ENCODE assay signal across 16 mouse cellular contexts in the genomic region with DNA sequence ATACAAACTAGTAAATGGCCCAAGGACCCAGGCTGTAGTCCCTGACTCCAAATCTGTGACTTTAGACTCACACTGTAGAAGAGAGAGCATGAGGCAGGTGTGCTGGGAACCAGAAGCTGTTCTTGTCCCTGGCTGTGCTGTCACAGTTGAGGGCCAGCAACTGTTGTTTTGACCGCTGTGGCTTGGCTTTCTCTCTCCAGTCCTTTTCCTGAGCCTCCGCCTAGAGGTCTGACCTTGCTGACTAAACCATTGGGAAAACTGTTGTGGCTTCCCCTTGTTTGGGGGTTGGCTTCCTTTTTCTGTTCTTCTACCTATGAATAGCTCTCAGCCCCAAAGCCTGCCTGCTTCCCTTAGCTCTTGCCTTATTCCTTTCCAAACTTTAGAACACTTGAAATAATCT.
A peak's percentile ranks its signal among the peaks of the same experiment; 100 is the strongest.
DNase-seq lines count a peak whose midpoint lies in the region; ATAC-seq and TF ChIP-seq lines count a peak whose summit lies in the region.
"Had no signal": no experiment of that assay in that cellular context is flagged by ENCODE, and none has a peak within 500 bp of the region (broad histone marks: within the 10 kb centered on the region; RNA-seq: fewer than 3 reads in every experiment).

No protein-coding gene starts in this region.

- peaks cover 10% of the 10 kb centered on the region; the same call in 1 of the 2 replicates for H3K4me1 ChIP-seq in heart, embryonic 11.5 days (ENCODE audit: control insufficient read depth, insufficient read depth, low read length)
- peaks cover 34% of the 10 kb centered on the region for H3K4me1 ChIP-seq in liver, embryonic 11.5 days (replicated peaks; ENCODE audit: control insufficient read depth, insufficient read depth, low read length)
- peaks cover 8% of the 10 kb centered on the region for H3K4me1 ChIP-seq in liver, postnatal 0 days (ENCODE audit: insufficient read depth)
- peaks cover 8% of the 10 kb centered on the region; the same call in 1 of the 2 replicates for H3K4me1 ChIP-seq in heart, postnatal 0 days (ENCODE audit: control insufficient read depth, insufficient read depth)

- H3K27ac ChIP-seq in heart, embryonic 11.5 days (ENCODE audit: low read depth, low read length), result no peak overlapping the region
- H3K27ac ChIP-seq in liver, embryonic 11.5 days (ENCODE audit: low read depth, low read length), result peak overlapping the region; percentile 64; the same call in 1 of the 2 replicates
- H3K27ac ChIP-seq in liver, postnatal 0 days (ENCODE audit: low read depth), result no peak overlapping the region
- peak overlapping the region; percentile 36 for H3K27ac ChIP-seq in heart, postnatal 0 days (ENCODE audit: low read depth)
- H3K27ac ChIP-seq: kidney, postnatal 0 days had no signal

- H3K27me3 ChIP-seq in heart, embryonic 11.5 days (ENCODE audit: control insufficient read depth, insufficient read depth, low read length), result peaks cover 18% of the 10 kb centered on the region
- H3K27me3 ChIP-seq in liver, embryonic 11.5 days (replicated peaks; ENCODE audit: control insufficient read depth, insufficient read depth, low read length), result no peaks in the 10 kb centered on the region
- H3K27me3 ChIP-seq in liver, postnatal 0 days (ENCODE audit: insufficient read depth, low read length), result no peaks in the 10 kb centered on the region
- H3K27me3 ChIP-seq in heart, postnatal 0 days (ENCODE audit: control insufficient read depth, insufficient read depth, low read length), result no peaks in the 10 kb centered on the region

- DNase-seq in heart, adult 11 months, result peak; percentile 93
- no peak for DNase-seq in liver, embryonic 11.5 days (ENCODE audit: low spot score)
- DNase-seq in liver, postnatal 0 days, result no peak
- no peak for DNase-seq in heart, postnatal 0 days (ENCODE audit: low spot score)
- no peak for DNase-seq in cerebellum, adult 11 months
- DNase-seq in cerebellum, adult 9-11 months, result no peak
- DNase-seq: cerebellum, adult 2 months; embryo, embryonic 11 days; layer of hippocampus, adult 9-11 months; lung, adult 2 months had no signal

- no peak for TF ChIP-seq CTCF in liver, postnatal 0 days (IDR thresholded peaks at IDR 0.05; ENCODE audit: low read depth)
- TF ChIP-seq CTCF in heart, postnatal 0 days (IDR thresholded peaks at IDR 0.05; ENCODE audit: low read depth), result no peak

- no peaks in the 10 kb centered on the region for H3K36me3 ChIP-seq in heart, embryonic 11.5 days (ENCODE audit: control insufficient read depth, insufficient read depth, low read length)
- H3K36me3 ChIP-seq in liver, embryonic 11.5 days (ENCODE audit: control insufficient read depth, insufficient read depth, low read length), result no peaks in the 10 kb centered on the region
- no peaks in the 10 kb centered on the region for H3K36me3 ChIP-seq in liver, postnatal 0 days (replicated peaks; ENCODE audit: insufficient read depth, low read length)
- H3K36me3 ChIP-seq in heart, postnatal 0 days (replicated peaks; ENCODE audit: control insufficient read depth, insufficient read depth, low read length), result no peaks in the 10 kb centered on the region

- H3K9ac ChIP-seq in heart, embryonic 11.5 days (ENCODE audit: low read depth, low read length), result no peak overlapping the region
- H3K9ac ChIP-seq in liver, embryonic 11.5 days (ENCODE audit: low read depth, low read length), result no peak overlapping the region
- no peak overlapping the region for H3K9ac ChIP-seq in liver, postnatal 0 days (replicated peaks)
- no peak overlapping the region for H3K9ac ChIP-seq in heart, postnatal 0 days (replicated peaks; ENCODE audit: low read depth, low read length)

- no peak overlapping the region for H3K4me2 ChIP-seq in heart, embryonic 11.5 days
- H3K4me2 ChIP-seq in liver, embryonic 11.5 days, result no peak overlapping the region
- no peak overlapping the region for H3K4me2 ChIP-seq in liver, postnatal 0 days (ENCODE audit: low read depth, low read length)
- no peak overlapping the region for H3K4me2 ChIP-seq in heart, postnatal 0 days (ENCODE audit: low read depth, low read length)

- no peak for TF ChIP-seq EP300 in liver, postnatal 0 days (IDR thresholded peaks at IDR 0.05; ENCODE audit: low read depth)
- no peak for TF ChIP-seq EP300 in heart, postnatal 0 days (IDR thresholded peaks at IDR 0.05; ENCODE audit: low read depth)

- 64% methylated on average over 2 of the region's 2 CpGs for WGBS in heart, embryonic 11.5 days (ENCODE audit: insufficient replicate concordance)
- 56% methylated on average over 2 of the region's 2 CpGs for WGBS in liver, embryonic 11.5 days
- 70% methylated on average over 2 of the region's 2 CpGs for WGBS in liver, postnatal 0 days (ENCODE audit: insufficient replicate concordance)
- 64% methylated on average over 2 of the region's 2 CpGs for WGBS in heart, postnatal 0 days

- H3K4me3 ChIP-seq in heart, embryonic 11.5 days (ENCODE audit: low read depth, low read length), result no peak overlapping the region
- no peak overlapping the region for H3K4me3 ChIP-seq in liver, embryonic 11.5 days (ENCODE audit: low read depth, low read length)
- no peak overlapping the region for H3K4me3 ChIP-seq in liver, postnatal 0 days (ENCODE audit: low read depth, low read length)
- no peak overlapping the region for H3K4me3 ChIP-seq in heart, postnatal 0 days (ENCODE audit: low read depth, low read length)
- H3K4me3 ChIP-seq: erythroblast, embryonic 14.5 days had no signal

- no peaks in the 10 kb centered on the region for H3K9me3 ChIP-seq in heart, embryonic 11.5 days (replicated peaks; ENCODE audit: control insufficient read depth, low read length)
- no peaks in the 10 kb centered on the region for H3K9me3 ChIP-seq in liver, embryonic 11.5 days (ENCODE audit: control insufficient read depth, low read length)
- no peaks in the 10 kb centered on the region for H3K9me3 ChIP-seq in liver, postnatal 0 days (ENCODE audit: low read length)
- H3K9me3 ChIP-seq in heart, postnatal 0 days (replicated peaks; ENCODE audit: control insufficient read depth, low read length), result no peaks in the 10 kb centered on the region
- H3K9me3 ChIP-seq: G1E had no signal

- ATAC-seq in heart, embryonic 11.5 days (replicated peaks; ENCODE audit: insufficient number of reproducible peaks, low FRiP score, low TSS enrichment), result no peak
- ATAC-seq in liver, embryonic 11.5 days (replicated peaks; ENCODE audit: low FRiP score), result no peak
- no peak for ATAC-seq in liver, postnatal 0 days
- peak; percentile 30 for ATAC-seq in common myeloid progenitor, adult 5-6 weeks (replicated peaks; ENCODE audit: low read depth, poor library complexity, severe bottlenecking)
- ATAC-seq in heart, postnatal 0 days (ENCODE audit: insufficient read depth, low read depth), result no peak
- ATAC-seq: forebrain, embryonic 16.5 days had no signal

Comparison
In these comparisons a context has a peak if more than half of its experiments do, and no peak if none do; other contexts are left out.
1. H3K27ac ChIP-seq: peak in liver, embryonic 11.5 days (single experiment) and heart, postnatal 0 days (single experiment); none in heart, embryonic 11.5 days (single experiment) and liver, postnatal 0 days (single experiment).